Mouse (Mus musculus) v-Abl transformed pro-B cells (cell line): ENCODE results near the gene Prkch.

Experiments used
- in situ Hi-C, 2 experiments: fragments of 400-800 bp; cut with MboI; formaldehyde crosslinking; loops; one replicate each; pipeline ENCODE4 v1.15.1; 2025; ENCODE audit not compliant: unreplicated experiment in 2 of 2

Prkch gene

DNA sequence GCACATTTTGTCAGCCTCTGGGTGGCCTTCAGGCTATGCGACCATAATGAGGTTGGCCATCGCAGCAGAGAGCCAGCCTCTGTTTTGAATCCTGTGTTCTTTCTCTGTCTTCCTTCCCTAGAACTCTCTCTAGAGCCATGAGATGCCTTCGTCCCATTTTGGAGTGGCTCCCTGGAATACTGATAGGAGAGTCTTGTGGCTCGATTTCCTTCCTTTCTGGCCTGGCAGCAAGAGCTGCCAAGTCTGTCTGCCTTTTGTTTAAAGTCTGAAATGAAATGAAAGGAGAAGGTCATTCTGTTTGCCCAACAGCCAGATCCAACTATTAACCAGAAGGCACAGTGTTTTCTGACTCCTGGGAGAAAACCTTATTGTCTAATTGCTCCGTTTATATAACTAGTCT is 184.2 kb downstream of the Prkch start:
- in situ Hi-C loops, result no loop called here

DNA sequence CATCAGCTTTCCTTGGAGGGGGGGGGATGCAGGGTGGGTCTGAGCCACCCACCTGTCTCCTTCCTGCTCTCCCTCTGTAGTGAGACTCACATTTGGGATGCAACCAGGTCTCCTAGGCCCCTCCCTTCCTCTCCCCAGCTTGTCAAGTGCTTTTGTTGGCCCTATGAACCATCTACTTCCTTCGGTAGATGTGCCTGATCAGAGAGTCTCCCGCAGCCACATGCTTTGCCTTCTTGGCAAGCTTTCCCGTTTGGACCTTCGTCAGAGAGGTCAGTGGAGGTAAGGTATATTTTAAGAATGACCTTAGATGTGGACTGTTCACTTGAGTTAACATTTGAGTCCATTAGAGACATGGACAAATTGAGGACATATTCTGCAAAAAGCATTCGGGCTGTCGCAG is 184.9 kb downstream of the Prkch start:
- in situ Hi-C loops, result no loop called here

DNA sequence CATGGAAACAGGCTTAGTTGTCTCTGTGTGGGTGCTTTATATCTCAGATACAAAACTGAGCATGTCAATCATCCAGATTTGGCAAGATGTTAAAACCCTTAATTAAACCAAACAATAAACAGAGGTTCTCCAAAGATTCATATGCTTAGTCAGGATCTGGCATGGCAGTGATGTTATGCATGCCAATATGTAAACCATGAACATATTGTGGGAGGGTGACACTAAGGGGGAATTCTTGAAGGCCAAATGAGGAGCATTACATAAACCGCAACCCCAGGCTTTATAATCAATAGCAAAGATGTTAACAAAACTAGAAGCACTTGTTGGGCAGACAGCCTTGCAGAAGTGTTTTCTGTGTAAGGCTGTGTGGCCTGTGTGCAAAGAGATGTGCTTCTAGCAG is 186.2 kb downstream of the Prkch start:
- in situ Hi-C loops, result loop anchor here (5.0 to 10.0 kb wide), 3 partner anchors 58 to 196 kb away; no protein-coding TSS in a partner anchor

DNA sequence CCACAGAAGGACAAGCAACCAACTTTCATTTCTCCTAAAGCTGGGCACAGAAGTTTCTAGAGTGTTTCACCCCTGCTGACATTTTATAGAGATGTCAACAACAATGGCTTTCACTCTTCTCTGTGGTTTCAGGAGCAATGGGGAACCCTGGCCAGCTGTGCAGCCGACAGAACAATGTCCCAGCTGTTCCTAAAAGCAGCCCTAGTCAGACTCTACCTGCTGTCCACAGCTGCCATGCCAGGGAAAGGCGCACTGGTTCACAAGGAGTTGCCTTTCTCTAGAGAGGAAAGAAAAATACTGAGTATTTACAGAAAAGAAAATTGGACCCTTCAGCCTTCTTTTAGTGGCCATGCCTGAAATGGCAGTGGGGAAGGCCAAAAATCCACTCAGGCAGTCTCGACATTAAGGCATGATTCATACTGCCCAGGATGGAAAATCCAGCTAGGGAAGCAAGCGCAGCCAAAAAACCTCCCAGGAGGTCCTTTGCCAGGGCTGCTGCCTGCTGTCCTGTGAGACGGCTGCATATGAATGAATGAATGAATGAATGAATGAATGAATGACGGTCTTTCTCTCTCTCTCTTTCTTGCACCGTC is 190.3 kb downstream of the Prkch start:
- in situ Hi-C loops, result loop anchor here (5.0 to 10.0 kb wide), 3 partner anchors 63 to 200 kb away; no protein-coding TSS in a partner anchor

DNA sequence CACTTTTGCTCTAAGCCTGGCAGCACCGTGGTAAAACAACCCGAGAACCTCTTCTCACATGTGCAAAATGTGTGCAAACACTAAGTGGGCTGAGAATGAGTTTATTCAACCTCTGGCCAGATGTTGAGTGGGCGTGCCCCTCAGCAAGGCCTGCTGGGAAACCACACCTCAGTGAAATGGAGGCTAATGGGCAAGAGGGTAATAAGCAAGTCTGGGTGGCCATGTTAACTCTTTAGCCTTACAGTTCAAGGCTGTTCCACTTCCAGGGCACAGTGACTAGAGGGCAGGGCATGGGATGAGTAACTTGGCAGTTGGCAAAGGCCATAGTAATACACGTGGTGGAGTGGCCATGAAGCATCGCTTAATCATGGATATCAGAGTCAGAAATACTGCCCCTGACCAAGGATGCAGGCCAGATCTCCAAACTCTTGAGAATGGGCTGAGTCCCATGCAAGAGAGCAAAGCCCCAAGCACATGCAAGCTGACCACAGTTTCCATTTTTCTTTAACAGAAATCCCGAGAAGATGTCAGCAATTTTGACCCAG is 191.9 kb downstream of the Prkch start:
- in situ Hi-C loops, result loop anchor here in 1 of 2 experiments (10.0 kb wide), 1 partner anchor 202 kb away; no protein-coding TSS in a partner anchor

DNA sequence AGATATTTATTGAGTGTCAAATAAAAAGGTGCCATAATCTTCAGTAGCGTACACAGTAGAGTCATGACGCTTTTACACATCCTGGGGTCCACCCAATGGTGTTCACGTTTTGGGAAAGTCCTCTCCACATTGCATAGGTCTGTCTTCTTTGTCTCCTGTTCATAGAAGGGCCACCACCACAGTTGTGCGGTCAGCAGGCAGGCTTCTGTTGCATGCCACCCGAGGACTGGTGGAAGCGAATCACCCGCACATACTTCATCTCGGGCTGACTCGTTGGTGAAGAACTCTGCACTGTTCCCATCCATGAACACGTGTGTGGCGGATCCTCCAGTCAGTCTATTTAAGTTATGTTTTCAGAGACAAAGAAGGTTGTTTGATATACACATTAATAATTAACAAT is 193.1 kb downstream of the Prkch start:
- in situ Hi-C loops, result loop anchor here in 1 of 2 experiments (10.0 kb wide), 1 partner anchor 203 kb away; no protein-coding TSS in a partner anchor

DNA sequence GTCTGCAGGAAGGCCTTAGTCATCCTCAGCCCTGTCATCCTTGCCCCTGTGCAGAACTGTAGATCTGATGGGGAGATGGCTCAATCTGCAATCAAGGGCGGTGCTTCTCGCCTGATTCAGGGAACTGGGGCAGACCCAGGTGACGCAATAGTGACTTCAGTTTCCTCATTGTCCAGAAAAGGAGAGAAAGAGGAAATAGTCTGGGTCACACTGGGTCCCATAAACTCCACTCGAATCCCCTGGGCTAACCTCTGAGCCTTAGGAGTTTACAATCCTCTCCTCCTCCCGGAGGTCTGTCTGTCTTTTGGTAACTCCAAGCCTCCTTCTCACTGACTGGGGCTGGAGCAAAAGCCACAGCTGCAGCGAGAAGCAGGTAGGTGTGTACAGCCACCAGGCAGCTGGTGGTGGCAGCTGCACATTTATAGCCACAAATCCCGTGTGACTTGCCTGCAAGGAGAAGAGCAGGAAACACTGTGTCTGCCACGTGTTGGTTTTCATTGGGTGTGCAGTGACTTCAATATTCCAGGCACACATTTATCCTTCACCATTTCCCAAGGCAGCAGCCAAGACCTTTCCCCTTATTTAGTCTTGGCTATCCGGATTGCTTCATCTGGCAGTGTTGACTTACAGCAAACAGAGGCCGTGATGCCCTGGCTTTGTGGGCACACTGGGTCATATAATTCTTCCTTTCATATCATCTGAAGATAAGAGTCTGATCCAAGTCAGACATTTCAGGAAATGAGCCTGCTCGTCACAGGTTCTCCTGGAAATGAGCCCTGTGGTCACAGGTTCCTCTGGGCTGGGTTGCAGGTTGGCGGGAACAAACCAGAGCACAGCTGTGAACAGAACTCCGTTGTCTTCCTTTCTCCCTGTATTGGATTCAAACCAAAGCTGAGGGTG is 195.0 kb downstream of the Prkch start:
- in situ Hi-C loops, result loop anchor here in 1 of 2 experiments (10.0 kb wide), 1 partner anchor 205 kb away; no protein-coding TSS in a partner anchor

DNA sequence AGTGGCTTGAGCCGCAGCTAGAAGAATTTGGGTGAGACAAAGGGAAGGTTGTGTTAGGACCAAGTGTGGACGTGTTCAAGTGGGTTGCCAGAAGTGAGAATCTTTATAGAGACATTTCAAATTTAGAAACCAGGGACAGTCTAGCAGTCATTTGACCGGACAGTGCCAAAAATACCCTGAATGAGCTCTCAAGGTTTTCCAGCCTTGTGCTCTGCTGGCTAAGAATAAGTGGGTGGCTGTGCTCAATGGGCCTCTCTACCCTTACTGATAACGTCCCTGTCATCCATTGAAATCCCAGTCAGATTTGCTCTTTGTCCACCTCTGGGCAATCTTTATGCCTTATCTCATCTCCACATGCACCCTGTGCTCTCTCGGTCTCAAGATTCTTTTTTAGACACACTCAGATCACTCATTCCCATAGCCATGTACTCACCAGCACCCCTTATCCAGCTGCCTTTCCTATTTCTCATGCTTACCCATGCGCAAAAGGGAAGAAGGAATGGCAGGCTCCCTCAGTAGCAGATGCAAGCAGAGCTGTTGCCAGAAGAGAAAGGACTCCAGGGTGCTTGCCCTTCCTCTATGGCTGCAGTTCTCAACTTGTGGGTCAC is 196.9 kb downstream of the Prkch start:
- in situ Hi-C loops, result no loop called here

DNA sequence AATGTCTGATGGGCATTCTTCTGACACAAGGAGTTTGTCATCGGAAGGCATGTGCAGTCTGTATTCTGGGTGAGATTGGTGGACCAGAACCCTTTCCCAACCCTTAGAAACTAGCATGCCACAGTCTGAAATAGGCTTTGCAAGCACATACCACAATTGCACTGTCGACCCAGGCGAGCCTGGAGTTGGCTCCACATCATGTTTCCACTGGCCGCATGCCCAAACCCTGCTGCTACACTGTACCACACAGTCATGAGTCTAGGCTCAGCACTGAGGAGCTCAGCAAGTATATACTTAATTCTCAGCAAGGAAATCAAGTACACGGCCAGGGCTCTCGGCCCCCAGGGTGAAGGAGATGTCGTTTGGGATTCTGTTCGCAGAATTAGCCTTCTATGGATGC is 202.3 kb downstream of the Prkch start:
- in situ Hi-C loops, result no loop called here

DNA sequence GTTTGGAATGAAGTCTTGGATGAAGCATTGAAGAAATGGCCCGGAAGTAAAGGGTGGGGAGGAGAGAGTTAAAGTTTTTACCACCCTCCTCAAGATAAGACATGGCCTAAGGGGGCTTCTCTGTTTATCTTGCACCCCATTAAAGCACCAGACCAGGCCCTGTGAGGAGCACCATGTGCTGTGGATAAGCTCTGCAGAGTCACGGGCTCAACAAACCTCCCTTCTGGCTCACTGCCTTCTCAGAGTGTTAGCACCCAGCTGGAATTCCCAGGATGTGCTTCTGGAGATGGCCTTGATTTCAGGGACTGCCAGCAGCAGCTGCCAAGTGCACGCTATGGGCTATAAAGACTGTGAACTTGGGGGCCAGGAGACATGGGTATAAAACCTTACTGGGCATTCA is 204.3 kb downstream of the Prkch start:
- in situ Hi-C loops, result no loop called here

DNA sequence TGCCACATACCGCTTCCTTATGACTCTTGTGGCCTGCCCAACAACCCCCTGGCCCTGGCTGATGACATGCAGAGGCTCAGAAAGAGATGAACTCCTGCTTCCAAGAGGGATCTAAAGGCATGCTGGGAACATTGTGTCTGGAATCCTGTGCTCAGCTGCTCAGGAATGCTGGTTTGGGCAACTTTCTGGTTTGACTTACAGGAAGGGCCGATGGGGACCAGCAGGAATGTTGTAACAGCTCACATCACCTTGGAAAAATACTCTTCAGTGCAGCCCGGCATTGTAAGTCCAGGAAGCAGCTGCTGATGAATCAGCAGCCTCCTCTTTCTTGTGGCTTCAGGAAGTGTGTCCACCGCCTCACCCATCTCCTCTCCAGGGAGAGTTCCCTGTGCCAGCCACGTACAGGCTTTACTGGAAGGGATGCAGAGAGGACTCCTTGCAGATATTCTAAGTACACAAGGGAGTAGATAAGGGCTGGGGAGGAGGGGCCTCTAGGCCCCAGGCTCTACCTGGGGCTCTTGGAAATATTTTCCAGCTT is 206.0 kb downstream of the Prkch start:
- in situ Hi-C loops, result no loop called here

DNA sequence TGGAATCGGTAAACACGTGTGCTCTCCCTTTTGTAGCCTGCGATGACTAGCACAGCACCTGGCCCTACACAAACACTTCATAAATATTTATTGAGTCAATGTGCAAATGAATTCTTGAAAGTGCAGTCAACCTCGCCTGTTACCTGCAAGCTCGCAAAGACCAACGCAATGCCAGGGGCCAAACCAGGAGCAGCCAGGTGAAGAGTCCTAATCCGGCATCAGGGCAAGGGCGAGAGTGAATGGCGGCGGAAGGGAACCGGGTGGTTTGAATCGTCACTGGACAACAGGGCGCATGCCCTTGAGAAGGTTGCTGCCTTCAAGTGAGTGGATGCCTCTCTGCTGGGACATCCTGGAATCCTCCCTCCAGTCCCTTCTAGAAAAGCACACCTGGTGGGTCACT is 208.6 kb downstream of the Prkch start:
- in situ Hi-C loops, result no loop called here

DNA sequence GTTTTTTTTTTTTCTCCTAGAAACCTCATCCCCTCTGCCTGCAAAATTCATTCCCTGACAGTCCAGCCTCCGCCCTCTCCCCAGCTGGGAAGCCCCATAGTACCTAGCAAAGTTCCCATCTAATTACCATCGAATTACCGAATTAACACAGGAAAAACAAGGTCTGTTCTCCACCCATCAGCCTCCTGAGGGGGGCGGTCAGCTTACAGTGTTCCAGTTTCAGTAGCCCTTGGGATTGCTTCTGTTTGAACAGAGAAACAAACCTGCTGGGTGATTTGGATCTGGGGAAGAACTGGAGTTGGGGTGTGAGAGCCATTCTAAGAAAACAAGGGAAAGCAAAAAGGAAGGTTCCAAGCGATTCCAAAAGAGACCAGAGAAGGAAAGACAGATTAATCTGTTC is 209.1 kb downstream of the Prkch start:
- in situ Hi-C loops, result no loop called here

DNA sequence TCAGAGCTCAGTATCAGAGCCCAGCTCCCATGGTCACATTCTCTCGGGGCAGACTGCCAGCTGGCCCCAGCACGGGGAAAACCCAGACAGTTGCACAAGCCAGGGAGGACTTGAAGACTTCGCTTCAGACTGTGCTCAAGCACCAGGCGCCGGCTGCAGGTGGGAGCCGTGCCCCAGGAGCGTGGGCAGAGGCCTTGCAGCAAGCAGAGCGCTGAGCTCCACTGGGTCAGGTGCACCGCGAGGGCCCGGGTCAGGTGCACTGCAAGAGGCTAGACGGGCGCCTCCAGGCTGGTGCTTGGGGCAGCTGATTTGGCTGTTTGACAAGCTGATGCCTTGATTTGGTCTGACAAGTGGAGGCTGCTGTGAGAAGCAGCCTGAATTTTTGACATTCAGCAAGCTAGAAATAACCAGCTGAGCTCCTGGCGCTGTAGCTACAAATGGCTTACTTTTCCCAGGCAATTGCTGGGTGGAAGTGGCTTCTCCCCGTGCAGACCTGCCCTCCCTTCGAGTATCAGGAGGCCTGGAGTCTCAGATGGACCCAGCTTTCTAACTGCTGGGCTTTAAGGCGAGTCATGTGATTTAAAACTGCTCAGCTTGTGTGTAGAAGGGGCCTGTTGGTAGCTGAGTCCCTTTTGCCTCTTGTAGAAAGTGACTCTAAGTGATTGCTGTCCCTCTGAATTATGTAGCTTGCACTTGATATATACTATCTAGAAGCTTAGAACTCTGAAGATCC is 209.7 kb downstream of the Prkch start:
- in situ Hi-C loops, result no loop called here

DNA sequence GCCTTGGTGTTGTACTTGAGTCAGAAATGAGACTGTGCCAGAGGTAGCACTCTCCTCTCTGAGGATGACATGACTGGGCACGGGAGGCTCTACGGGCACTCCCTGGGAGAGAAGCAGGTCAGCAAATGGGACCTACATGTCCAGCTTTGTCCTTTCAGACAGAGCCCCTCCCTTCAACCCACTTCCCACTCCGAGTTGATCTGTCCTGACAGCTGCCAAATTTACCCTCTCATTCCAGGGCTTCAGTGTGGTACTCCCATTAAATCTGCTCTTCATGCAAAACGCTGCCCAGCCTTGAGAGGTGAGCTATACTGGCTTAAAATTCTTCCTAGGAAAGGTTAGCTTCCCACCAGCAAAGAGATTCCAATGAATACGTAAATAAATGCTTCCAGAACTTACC is 215.1 kb downstream of the Prkch start:
- in situ Hi-C loops, result loop anchor here in 1 of 2 experiments (5.0 kb wide), 1 partner anchor 53 kb away; no protein-coding TSS in a partner anchor

DNA sequence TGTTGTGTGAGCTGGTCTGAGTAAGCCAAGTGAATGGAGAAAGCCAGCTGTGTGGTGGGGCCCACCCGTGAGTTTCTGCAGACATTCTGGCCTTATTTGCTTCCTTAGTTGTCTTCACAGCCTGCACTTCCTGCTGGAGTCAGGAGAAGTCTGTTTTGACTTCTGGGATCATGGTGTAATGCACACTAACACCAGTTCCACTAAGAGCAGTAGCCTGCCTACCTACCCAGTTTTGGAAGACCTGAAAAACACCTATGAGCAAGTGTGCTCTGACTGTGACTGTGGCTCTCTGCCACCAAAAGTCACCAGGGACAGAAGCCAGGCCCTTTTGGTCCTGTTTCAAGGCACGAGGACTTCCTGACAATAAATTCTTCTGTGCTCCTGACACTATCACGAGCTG is 216.3 kb downstream of the Prkch start:
- in situ Hi-C loops, result no loop called here

DNA sequence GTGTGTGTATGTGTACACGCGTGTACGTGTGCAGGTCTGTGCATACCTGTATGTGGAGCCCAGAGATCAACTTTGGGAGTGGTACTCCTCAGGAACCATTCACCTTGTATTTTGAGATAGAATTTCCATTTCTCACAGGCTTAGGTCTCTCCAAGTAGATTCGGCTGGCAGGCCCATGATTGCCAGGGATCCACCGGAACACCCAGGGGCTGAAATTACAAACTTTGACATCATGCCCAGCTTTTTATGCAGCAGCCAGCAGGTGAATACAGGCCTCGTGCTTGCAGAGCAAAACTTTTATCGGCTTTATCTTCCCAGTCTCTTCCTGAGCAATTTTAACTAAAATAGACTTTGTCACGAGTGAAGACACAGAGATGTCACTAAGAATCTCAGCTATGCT is 217.2 kb downstream of the Prkch start:
- in situ Hi-C loops, result no loop called here

DNA sequence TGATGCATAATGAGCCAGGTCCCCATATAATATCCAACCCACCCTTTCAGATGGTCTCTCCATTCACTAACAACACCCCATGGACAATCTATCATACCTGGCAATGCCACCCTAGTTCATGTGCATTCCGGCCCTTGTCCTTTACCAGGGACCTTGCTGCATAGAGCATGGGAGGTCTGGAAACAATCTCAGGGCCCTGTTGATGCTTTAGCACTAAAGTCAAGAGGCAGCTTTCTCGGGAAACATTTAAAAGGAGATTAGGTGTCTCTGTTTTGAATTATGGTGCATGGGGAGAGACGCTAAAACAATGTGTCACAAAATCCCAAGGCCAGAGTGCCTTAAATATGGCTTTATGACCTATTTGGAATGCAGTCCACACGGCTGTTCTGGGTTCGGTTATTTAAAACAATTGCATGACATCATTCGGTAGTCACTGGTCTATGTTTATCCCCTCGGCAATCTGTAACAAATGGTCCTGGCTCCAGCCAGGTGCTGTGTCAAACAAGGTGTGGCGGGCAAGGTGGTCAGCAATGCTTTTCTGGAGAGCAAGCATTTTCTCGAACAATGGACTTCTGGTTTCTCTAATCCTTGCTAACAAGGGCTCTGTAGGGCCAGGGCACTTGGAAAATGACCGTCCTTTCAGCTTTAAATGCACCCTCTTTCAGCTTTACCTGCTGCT is 217.9 kb downstream of the Prkch start:
- in situ Hi-C loops, result no loop called here

DNA sequence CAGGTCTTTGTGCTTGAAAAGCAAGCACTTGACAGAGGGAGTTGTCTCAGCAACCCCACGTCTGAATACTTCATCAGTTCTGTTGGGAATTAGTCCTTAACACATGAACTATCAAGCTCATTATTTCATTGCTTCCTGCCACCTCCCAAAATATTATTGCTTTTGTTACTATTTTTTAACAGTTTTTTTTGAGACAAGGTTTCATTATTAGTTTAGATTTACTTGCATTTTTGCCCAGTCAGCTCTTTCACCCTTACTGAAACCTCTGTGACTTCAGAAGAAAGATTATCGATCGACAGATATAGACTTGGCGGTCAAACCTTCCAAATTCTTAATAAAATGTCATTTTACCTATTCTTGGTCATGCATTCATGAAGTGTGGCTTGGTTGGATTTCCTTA is 219.3 kb downstream of the Prkch start:
- in situ Hi-C loops, result no loop called here

DNA sequence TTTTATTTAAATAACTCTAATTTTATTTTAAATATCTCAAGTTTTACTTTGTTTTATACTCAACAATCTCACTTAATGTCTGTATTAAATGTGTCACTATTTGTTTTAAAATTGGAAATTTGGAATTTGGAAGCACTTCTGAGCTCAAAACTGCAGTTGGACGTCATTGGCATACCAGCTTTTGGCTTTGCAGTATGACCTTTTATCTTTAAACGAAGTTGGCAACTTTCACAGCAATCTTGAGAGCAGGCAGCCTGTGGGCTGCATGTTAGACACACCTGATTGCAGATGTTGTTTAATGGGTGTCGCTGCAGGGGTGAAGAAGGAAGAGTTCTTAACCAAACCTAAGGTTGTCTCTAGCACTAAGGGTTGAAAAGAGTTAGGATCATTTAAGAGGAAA is 220.9 kb downstream of the Prkch start:
- in situ Hi-C loops, result no loop called here
